In genomic region chr14:17158324-17158723, GRCm38 (mm10) we compare ENCODE assay signal across 25 mouse cellular contexts.
DNase-seq lines count a peak whose midpoint lies in the region; ATAC-seq and TF ChIP-seq lines count a peak whose summit lies in the region.
"Had no signal": no experiment of that assay in that cellular context is flagged by ENCODE, and none has a peak within 500 bp of the region (broad histone marks: within the 10 kb centered on the region; RNA-seq: fewer than 3 reads in every experiment).

No protein-coding gene starts in this region.

- 54% methylated on average over 4 of the region's 4 CpGs for WGBS in limb, embryonic 13.5 days
- WGBS in limb, embryonic 10.5 days: 77% methylated on average over 4 of the region's 4 CpGs
- WGBS in limb, embryonic 14.5 days: 49% methylated on average over 4 of the region's 4 CpGs

- H3K36me3 ChIP-seq in limb, embryonic 13.5 days: no peaks in the 10 kb centered on the region
- no peaks in the 10 kb centered on the region for H3K36me3 ChIP-seq in limb, embryonic 10.5 days
- H3K36me3 ChIP-seq in limb, embryonic 14.5 days (ENCODE audit: control insufficient read depth, insufficient read depth, low read length): no peaks in the 10 kb centered on the region
- H3K36me3 ChIP-seq: embryonic facial prominence, embryonic 10.5 days; embryonic facial prominence, embryonic 12.5 days; forebrain, embryonic 15.5 days; G1E had no signal

- no peak overlapping the region for H3K9ac ChIP-seq in limb, embryonic 13.5 days
- no peak overlapping the region for H3K9ac ChIP-seq in limb, embryonic 14.5 days (ENCODE audit: low read depth, low read length, severe bottlenecking)
- H3K9ac ChIP-seq: embryonic facial prominence, embryonic 12.5 days; forebrain, embryonic 13.5 days; forebrain, embryonic 15.5 days; forebrain, postnatal 0 days had no signal

- TF ChIP-seq POLR2A in limb, embryonic 14.5 days (IDR thresholded peaks at IDR 0.05; ENCODE audit: borderline replicate concordance, extremely low read depth, insufficient read depth, insufficient read length): no peak

- H3K27me3 ChIP-seq in limb, embryonic 13.5 days: no peaks in the 10 kb centered on the region
- no peaks in the 10 kb centered on the region for H3K27me3 ChIP-seq in limb, embryonic 10.5 days (ENCODE audit: low read depth, poor library complexity, severe bottlenecking)
- H3K27me3 ChIP-seq in limb, embryonic 14.5 days (ENCODE audit: control insufficient read depth, insufficient read depth, low read length): no peaks in the 10 kb centered on the region
- H3K27me3 ChIP-seq: CH12.LX; embryonic facial prominence, embryonic 12.5 days; forebrain, embryonic 13.5 days; forebrain, embryonic 15.5 days; Patski had no signal

- no peak overlapping the region for H3K27ac ChIP-seq in limb, embryonic 13.5 days
- no peak overlapping the region for H3K27ac ChIP-seq in limb, embryonic 10.5 days
- H3K27ac ChIP-seq in limb, embryonic 14.5 days (replicated peaks; ENCODE audit: low read depth, low read length): no peak overlapping the region
- H3K27ac ChIP-seq: embryonic facial prominence, embryonic 10.5 days; embryonic facial prominence, embryonic 12.5 days; forebrain, embryonic 13.5 days; forebrain, embryonic 15.5 days had no signal

- H3K9me3 ChIP-seq in limb, embryonic 13.5 days: no peaks in the 10 kb centered on the region
- no peaks in the 10 kb centered on the region for H3K9me3 ChIP-seq in limb, embryonic 10.5 days (replicated peaks)
- no peaks in the 10 kb centered on the region for H3K9me3 ChIP-seq in limb, embryonic 14.5 days (ENCODE audit: control insufficient read depth, low read length)
- H3K9me3 ChIP-seq: embryonic facial prominence, embryonic 10.5 days; embryonic facial prominence, embryonic 12.5 days; forebrain, embryonic 13.5 days; forebrain, embryonic 15.5 days; G1E had no signal

- no peak overlapping the region for H3K4me2 ChIP-seq in limb, embryonic 13.5 days (replicated peaks)
- H3K4me2 ChIP-seq in limb, embryonic 14.5 days (replicated peaks; ENCODE audit: low read depth, low read length, severe bottlenecking): no peak overlapping the region
- H3K4me2 ChIP-seq: embryonic facial prominence, embryonic 12.5 days; forebrain, embryonic 13.5 days; forebrain, embryonic 15.5 days had no signal

- 0 out of 2 replicates have a peak, but pooled peaks cover 3% of the 10 kb centered on the region for H3K4me1 ChIP-seq in limb, embryonic 13.5 days
- H3K4me1 ChIP-seq in limb, embryonic 10.5 days: no peaks in the 10 kb centered on the region; the same call in 1 of the 2 replicates
- H3K4me1 ChIP-seq in limb, embryonic 14.5 days (ENCODE audit: control insufficient read depth, insufficient read depth, low read length): no peaks in the 10 kb centered on the region
- H3K4me1 ChIP-seq: embryonic facial prominence, embryonic 10.5 days; embryonic facial prominence, embryonic 12.5 days; forebrain, embryonic 13.5 days; forebrain, embryonic 15.5 days had no signal

- ATAC-seq in limb, embryonic 13.5 days (ENCODE audit: low FRiP score, low read depth): peak; percentile 66; the same call in 1 of the 2 replicates
- ATAC-seq in limb, embryonic 14.5 days (ENCODE audit: low FRiP score, low read depth): peak; percentile 57
- ATAC-seq: activated CD4-positive, CD25-positive, alpha-beta regulatory T cell, adult 4 months; CD4-positive, CD25-positive, alpha-beta regulatory T cell, adult 4 months; forebrain, embryonic 13.5 days; forebrain, embryonic 15.5 days; forebrain, postnatal 0 days; Patski had no signal

- no peak overlapping the region for H3K4me3 ChIP-seq in limb, embryonic 13.5 days
- H3K4me3 ChIP-seq in limb, embryonic 10.5 days: no peak overlapping the region
- H3K4me3 ChIP-seq in limb, embryonic 14.5 days (replicated peaks; ENCODE audit: low read length): no peak overlapping the region
- H3K4me3 ChIP-seq: embryonic facial prominence, embryonic 10.5 days; embryonic facial prominence, embryonic 12.5 days; forebrain, embryonic 13.5 days; forebrain, embryonic 15.5 days had no signal

- peak; percentile 63 to 73 for DNase-seq in cerebellum, postnatal 10 days
- DNase-seq in cerebellum, adult 18-20 months: no peak
- peak; percentile 6 for DNase-seq in layer of hippocampus, adult 9-11 months
- no peak for DNase-seq in layer of hippocampus, adult 18-20 months (ENCODE audit: low spot score in 2 of 2)
- no peak for DNase-seq in limb, embryonic 10.5 days (ENCODE audit: low spot score)
- peak; percentile 14 for DNase-seq in limb, embryonic 14.5 days (ENCODE audit: low spot score)
- no peak for DNase-seq in lung, postnatal 14 days
- DNase-seq: adrenal gland, adult 8-10 months; adrenal gland, postnatal 14 days; adrenal gland, postnatal 36 days; B cell, adult 2 months; cerebellum, adult 11-12 months; cerebellum, adult 8-10 months; cerebellum, postnatal 25 days; forebrain, postnatal 0 days had no signal

Comparison
In these comparisons a context has a peak if more than half of its experiments do, and no peak if none do; other contexts are left out.
1. DNase-seq: peak in cerebellum, postnatal 10 days (2 of 2), layer of hippocampus, adult 9-11 months (single experiment) and limb, embryonic 14.5 days (single experiment); none in cerebellum, adult 18-20 months (0 of 2), layer of hippocampus, adult 18-20 months (0 of 2), limb, embryonic 10.5 days (single experiment) and lung, postnatal 14 days (single experiment).